Mouse (Mus musculus): ENCODE results near the gene Alox5ap. TPM values are rescaled to one million over a fixed set of nuclear protein-coding genes. Genes with fewer than 3 reads are reported as not detected.

The Alox5ap gene
- polyA plus RNA-seq, 1 experiment: 8.2 TPM

DNA sequence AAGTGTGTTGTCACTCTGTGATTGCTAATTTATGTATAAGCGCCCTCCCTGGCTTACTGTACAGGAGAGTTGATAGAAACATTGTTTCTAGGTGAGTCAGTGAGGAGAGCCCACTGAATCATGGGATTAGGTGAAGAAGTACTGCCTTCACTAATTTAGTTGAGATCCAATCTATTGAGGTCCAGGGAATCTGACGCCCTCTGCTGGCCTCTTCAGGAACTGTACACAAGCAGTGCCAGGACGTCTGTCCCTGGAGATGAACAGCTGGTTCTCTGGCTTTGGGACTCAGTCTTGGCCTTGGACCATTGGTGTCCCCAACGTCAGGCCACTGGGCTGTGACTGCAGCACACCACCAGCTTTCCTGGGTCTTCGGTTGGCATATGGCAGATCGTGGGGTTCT lies 2.7 kb upstream of the Alox5ap start:
- Histone ChIP-seq H3K79me3 (ENCODE audit: low read depth) (no peaks in the 10 kb centered on the region), H3ac (ENCODE audit: control insufficient read depth, insufficient read length, low read depth) (no peak overlapping the region), H3K27me3 (ENCODE audit: control insufficient read depth, insufficient read depth, insufficient read length) (no peaks in the 10 kb centered on the region), H3K4me3 (ENCODE audit: insufficient read depth, poor library complexity, severe bottlenecking) (no peak overlapping the region), H3K79me2 (ENCODE audit: control insufficient read depth, insufficient read depth) (no peaks in the 10 kb centered on the region), H3K36me3 (ENCODE audit: control insufficient read depth, insufficient read depth) (no peaks in the 10 kb centered on the region)
- TF ChIP-seq MYOD1 (IDR thresholded peaks at IDR 0.05; ENCODE audit: control insufficient read depth, insufficient read length, low read depth) (no peak), USF1 (IDR thresholded peaks at IDR 0.05; ENCODE audit: low read depth) (no peak), MYOG (IDR thresholded peaks at IDR 0.05; ENCODE audit: control insufficient read depth, extremely low read depth, insufficient read length) (no peak), CEBPB (IDR thresholded peaks at IDR 0.05; ENCODE audit: low read depth) (no peak), CTCF (IDR thresholded peaks at IDR 0.05; ENCODE audit: control insufficient read depth, insufficient read depth, insufficient read length) (no peak), MAX (IDR thresholded peaks at IDR 0.05) (no peak), FOSL1 (IDR thresholded peaks at IDR 0.05; ENCODE audit: insufficient read depth, low read length, poor library complexity, severe bottlenecking) (no peak)

DNA sequence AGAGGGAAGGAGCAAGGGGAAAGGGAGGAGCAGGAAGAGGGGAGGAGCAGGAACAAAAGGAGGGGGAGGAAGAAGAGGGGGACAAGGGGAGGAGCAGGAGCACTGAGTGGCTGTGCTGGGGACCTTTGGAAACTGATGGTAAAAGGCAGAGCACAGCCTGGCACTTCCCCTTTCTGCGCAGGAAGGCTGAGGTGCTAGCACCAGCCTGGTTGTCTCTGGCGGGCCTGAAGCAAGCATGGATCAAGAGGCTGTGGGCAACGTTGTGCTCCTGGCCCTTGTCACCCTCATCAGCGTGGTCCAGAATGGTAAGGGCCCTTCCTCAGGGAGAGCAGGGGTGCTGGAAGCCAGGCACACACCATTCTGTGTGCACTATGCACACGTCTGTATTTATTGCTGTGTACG lies 312 bp downstream of the Alox5ap start:
- Histone ChIP-seq H3K79me3 (ENCODE audit: low read depth) (no peaks in the 10 kb centered on the region), H3K4me3 (ENCODE audit: insufficient read depth, poor library complexity, severe bottlenecking) (no peak overlapping the region), H3K27me3 (ENCODE audit: control insufficient read depth, insufficient read depth, insufficient read length) (no peaks in the 10 kb centered on the region), H3K36me3 (ENCODE audit: control insufficient read depth, insufficient read depth) (no peaks in the 10 kb centered on the region), H3ac (ENCODE audit: control insufficient read depth, insufficient read length, low read depth) (no peak overlapping the region), H3K79me2 (ENCODE audit: control insufficient read depth, insufficient read depth) (no peaks in the 10 kb centered on the region)
- no peak for TF ChIP-seq USF1 (IDR thresholded peaks at IDR 0.05; ENCODE audit: low read depth)
- TF ChIP-seq MYOD1 (IDR thresholded peaks at IDR 0.05; ENCODE audit: control insufficient read depth, insufficient read length, low read depth): no peak
- TF ChIP-seq MYOG (IDR thresholded peaks at IDR 0.05; ENCODE audit: control insufficient read depth, extremely low read depth, insufficient read length): no peak
- TF ChIP-seq CEBPB (IDR thresholded peaks at IDR 0.05; ENCODE audit: low read depth): no peak
- TF ChIP-seq FOSL1 (IDR thresholded peaks at IDR 0.05; ENCODE audit: insufficient read depth, low read length, poor library complexity, severe bottlenecking): no peak
- no peak for TF ChIP-seq CTCF (IDR thresholded peaks at IDR 0.05; ENCODE audit: control insufficient read depth, insufficient read depth, insufficient read length)
- no peak for TF ChIP-seq MAX (IDR thresholded peaks at IDR 0.05)

DNA sequence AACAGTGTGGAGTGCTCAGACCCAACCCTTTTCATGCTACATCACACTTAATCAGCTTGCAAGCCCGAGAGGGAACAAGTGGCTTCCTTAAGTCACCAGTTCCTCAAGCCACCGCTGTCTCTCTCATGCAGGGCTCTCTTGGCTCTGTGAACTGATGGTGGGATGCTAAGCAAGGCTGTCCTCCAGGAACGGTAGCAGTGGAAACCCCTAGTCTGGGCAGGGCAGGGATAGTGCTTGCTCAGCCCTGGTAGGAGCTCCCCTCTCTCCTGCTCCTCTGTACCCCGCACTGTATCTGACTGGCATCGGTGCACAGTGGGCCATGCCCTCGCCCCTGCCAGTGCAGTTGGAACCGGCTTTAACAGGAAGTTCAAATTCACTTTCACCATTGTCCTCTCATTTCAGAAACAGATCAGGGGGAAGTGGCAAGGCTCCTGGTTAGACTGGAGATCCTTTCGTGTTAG lies 2.2 kb downstream of the Alox5ap start:
- Histone ChIP-seq H3ac (ENCODE audit: control insufficient read depth, insufficient read length, low read depth) (no peak overlapping the region), H3K79me3 (ENCODE audit: low read depth) (no peaks in the 10 kb centered on the region), H3K36me3 (ENCODE audit: control insufficient read depth, insufficient read depth) (no peaks in the 10 kb centered on the region), H3K27me3 (ENCODE audit: control insufficient read depth, insufficient read depth, insufficient read length) (no peaks in the 10 kb centered on the region), H3K4me3 (ENCODE audit: insufficient read depth, poor library complexity, severe bottlenecking) (no peak overlapping the region), H3K79me2 (ENCODE audit: control insufficient read depth, insufficient read depth) (no peaks in the 10 kb centered on the region)
- no peak for TF ChIP-seq MAX (IDR thresholded peaks at IDR 0.05)
- TF ChIP-seq MYOD1 (IDR thresholded peaks at IDR 0.05; ENCODE audit: control insufficient read depth, insufficient read length, low read depth): no peak
- TF ChIP-seq USF1 (IDR thresholded peaks at IDR 0.05; ENCODE audit: low read depth): no peak
- no peak for TF ChIP-seq FOSL1 (IDR thresholded peaks at IDR 0.05; ENCODE audit: insufficient read depth, low read length, poor library complexity, severe bottlenecking)
- TF ChIP-seq CEBPB (IDR thresholded peaks at IDR 0.05; ENCODE audit: low read depth): no peak
- TF ChIP-seq CTCF (IDR thresholded peaks at IDR 0.05; ENCODE audit: control insufficient read depth, insufficient read depth, insufficient read length): no peak
- no peak for TF ChIP-seq MYOG (IDR thresholded peaks at IDR 0.05; ENCODE audit: control insufficient read depth, extremely low read depth, insufficient read length)

DNA sequence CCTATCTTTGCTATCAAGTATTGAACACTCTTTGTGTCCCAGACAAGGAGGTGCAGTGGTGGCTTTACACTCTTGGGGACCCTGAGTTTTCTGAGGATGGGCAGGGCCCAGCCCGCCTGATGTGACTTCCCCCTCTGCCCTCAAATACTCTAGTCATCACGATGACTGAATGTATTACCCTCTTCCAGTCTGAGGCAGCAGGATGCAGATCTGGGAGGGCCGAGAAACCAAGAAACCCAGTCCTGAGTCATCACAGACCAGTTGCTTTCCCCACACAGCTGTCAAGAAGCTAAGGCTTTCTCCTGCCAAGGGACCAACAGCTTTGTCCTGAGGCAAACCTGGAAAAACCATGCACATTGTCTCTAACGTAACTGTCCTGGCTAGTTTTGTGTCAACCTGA lies 2.9 kb downstream of the Alox5ap start:
- Histone ChIP-seq H3ac (ENCODE audit: control insufficient read depth, insufficient read length, low read depth) (no peak overlapping the region), H3K36me3 (ENCODE audit: control insufficient read depth, insufficient read depth) (no peaks in the 10 kb centered on the region), H3K79me2 (ENCODE audit: control insufficient read depth, insufficient read depth) (no peaks in the 10 kb centered on the region), H3K27me3 (ENCODE audit: control insufficient read depth, insufficient read depth, insufficient read length) (no peaks in the 10 kb centered on the region), H3K4me3 (ENCODE audit: insufficient read depth, poor library complexity, severe bottlenecking) (no peak overlapping the region), H3K79me3 (ENCODE audit: low read depth) (no peaks in the 10 kb centered on the region)
- TF ChIP-seq FOSL1 (IDR thresholded peaks at IDR 0.05; ENCODE audit: insufficient read depth, low read length, poor library complexity, severe bottlenecking): no peak
- TF ChIP-seq MAX (IDR thresholded peaks at IDR 0.05): no peak
- no peak for TF ChIP-seq MYOG (IDR thresholded peaks at IDR 0.05; ENCODE audit: control insufficient read depth, extremely low read depth, insufficient read length)
- TF ChIP-seq MYOD1 (IDR thresholded peaks at IDR 0.05; ENCODE audit: control insufficient read depth, insufficient read length, low read depth): peak; percentile 84

DNA sequence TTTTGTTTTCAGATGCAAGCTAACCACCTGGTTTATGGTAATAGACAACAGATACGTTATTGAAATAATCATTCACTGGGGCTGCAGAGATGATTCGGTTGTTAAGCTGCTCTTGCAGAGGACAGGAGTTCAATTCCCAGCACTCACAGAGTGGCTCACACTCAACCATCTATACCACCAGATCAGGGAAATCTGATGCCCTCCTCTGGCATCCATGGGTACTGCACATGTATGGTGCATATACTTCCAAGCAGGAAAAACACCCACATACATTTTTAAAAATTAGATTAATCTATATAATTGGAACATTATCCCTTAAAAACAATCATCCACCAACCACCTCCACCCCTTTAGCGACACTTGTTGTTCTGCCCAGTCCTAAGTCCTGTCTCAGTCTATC lies 6.7 kb downstream of the Alox5ap start:
- TF ChIP-seq FOSL1 (IDR thresholded peaks at IDR 0.05; ENCODE audit: insufficient read depth, low read length, poor library complexity, severe bottlenecking) (no peak), MYOD1 (IDR thresholded peaks at IDR 0.05; ENCODE audit: control insufficient read depth, insufficient read length, low read depth) (no peak), CTCF (IDR thresholded peaks at IDR 0.05; ENCODE audit: control insufficient read depth, insufficient read depth, insufficient read length) (no peak), CEBPB (IDR thresholded peaks at IDR 0.05; ENCODE audit: low read depth) (no peak), MAX (IDR thresholded peaks at IDR 0.05) (no peak), USF1 (IDR thresholded peaks at IDR 0.05; ENCODE audit: low read depth) (no peak), MYOG (IDR thresholded peaks at IDR 0.05; ENCODE audit: control insufficient read depth, extremely low read depth, insufficient read length) (no peak)
- H3K79me3 ChIP-seq (ENCODE audit: low read depth): no peaks in the 10 kb centered on the region
- no peak overlapping the region for H3K4me3 ChIP-seq (ENCODE audit: insufficient read depth, poor library complexity, severe bottlenecking)
- H3ac ChIP-seq (ENCODE audit: control insufficient read depth, insufficient read length, low read depth): no peak overlapping the region
- H3K79me2 ChIP-seq (ENCODE audit: control insufficient read depth, insufficient read depth): no peaks in the 10 kb centered on the region
- no peaks in the 10 kb centered on the region for H3K36me3 ChIP-seq (ENCODE audit: control insufficient read depth, insufficient read depth)
- H3K27me3 ChIP-seq (ENCODE audit: control insufficient read depth, insufficient read depth, insufficient read length): no peaks in the 10 kb centered on the region

DNA sequence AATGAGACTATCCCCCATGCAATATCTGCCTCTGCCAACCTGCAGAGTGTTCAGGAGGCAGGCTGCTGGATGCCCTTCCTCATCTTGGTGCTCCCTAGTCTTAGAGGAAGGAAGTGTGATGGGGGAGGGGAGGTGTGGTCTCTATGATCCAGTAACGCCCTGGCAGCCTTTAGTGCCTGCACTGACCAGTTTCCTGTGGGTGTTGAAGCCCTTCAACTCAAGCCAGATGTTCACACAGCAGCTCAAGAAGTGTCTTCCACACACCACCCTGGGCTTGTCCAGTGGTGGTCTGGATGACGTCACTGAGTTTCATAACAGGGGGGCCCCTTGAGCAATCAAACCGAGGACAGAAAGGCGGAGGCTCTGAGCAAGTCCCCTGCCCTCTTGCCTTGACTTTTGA lies 8.0 kb downstream of the Alox5ap start:
- TF ChIP-seq FOSL1 (IDR thresholded peaks at IDR 0.05; ENCODE audit: insufficient read depth, low read length, poor library complexity, severe bottlenecking) (no peak), MYOD1 (IDR thresholded peaks at IDR 0.05; ENCODE audit: control insufficient read depth, insufficient read length, low read depth) (no peak), CTCF (IDR thresholded peaks at IDR 0.05; ENCODE audit: control insufficient read depth, insufficient read depth, insufficient read length) (no peak), CEBPB (IDR thresholded peaks at IDR 0.05; ENCODE audit: low read depth) (no peak), USF1 (IDR thresholded peaks at IDR 0.05; ENCODE audit: low read depth) (no peak), MYOG (IDR thresholded peaks at IDR 0.05; ENCODE audit: control insufficient read depth, extremely low read depth, insufficient read length) (no peak), MAX (IDR thresholded peaks at IDR 0.05) (no peak)
- H3K4me3 ChIP-seq (ENCODE audit: insufficient read depth, poor library complexity, severe bottlenecking): no peak overlapping the region

More for the DNA sequence above, 8.0 kb downstream of the Alox5ap start:
- H3K79me2 ChIP-seq (ENCODE audit: control insufficient read depth, insufficient read depth): no peaks in the 10 kb centered on the region
- H3ac ChIP-seq (ENCODE audit: control insufficient read depth, insufficient read length, low read depth): no peak overlapping the region
- no peaks in the 10 kb centered on the region for H3K79me3 ChIP-seq (ENCODE audit: low read depth)
- H3K36me3 ChIP-seq (ENCODE audit: control insufficient read depth, insufficient read depth): no peaks in the 10 kb centered on the region
- no peaks in the 10 kb centered on the region for H3K27me3 ChIP-seq (ENCODE audit: control insufficient read depth, insufficient read depth, insufficient read length)
